Mouse (Mus musculus): ENCODE results near the gene Slc22a14. TPM values are rescaled to one million over a fixed set of nuclear protein-coding genes. Genes with fewer than 3 reads are reported as not detected.

Slc22a14 gene
- total RNA-seq, 2 experiments from 2014 or later: not detected

DNA sequence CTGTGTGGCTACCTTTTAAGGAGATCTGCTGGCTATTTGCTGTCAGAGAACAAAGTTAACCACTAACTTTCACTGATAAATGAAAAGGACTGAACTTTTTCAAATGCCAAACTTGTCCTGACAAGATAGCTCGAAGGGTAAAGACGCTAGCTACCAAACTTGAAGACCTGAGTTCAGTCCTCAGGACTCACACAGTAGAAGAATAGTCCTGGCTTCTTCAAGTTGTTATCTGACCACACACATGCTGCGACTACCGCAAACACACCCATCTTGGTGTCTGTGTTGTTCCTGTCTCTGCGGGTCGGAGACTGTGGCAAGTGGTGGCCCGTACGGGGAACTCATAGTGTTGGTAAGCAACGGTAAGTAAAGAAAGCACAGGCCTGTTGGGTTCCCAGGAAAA, 161.7 kb downstream of the Slc22a14 start:
- no peak for DNase-seq

- no peak for DNase-seq
Observed at GRCm38 (mm10) chr9:119201653-119202052, 163.7 kb downstream of the Slc22a14 start.

- DNase-seq: no peak
Observed at GRCm38 (mm10) chr9:119199151-119199861, 166.0 kb downstream of the Slc22a14 start.

DNA sequence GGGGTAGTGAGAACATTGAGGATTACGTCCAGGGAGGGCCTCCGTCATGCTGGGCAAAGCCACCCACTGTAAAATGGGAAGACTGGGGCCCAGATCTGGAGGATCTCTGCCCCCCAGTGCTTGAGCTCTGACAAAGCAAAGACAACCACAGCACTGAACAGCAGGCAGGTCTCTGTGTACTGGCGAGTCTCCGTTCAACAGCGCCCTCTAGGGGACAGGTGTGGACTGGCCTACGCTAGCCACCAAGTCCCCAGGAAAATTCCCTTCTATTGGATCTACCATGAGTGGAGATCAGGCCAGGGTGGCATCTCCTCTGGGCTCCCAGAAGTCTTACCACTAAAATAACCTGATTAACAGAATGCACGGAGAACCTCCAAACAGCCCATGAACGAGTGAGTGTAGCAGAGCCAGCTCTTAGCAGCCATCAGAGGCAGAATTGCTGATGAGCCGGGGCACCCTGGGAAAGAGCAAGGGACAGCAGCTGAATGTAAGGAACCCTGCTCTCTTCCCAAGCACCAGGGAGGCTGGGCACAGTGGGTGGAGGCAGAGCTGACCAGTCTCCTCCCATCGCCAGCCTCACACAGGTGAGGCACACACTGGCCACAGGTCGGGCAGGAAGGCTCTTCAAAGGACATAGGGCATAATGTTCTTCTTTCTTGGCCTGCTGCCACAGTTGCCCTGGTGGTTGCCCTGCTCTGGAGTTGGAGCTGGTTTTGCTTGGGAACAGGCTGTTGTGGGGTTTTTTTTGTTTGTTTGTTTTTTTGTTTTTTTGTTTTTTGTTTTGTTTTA, 173.0 kb downstream of the Slc22a14 start:
- DNase-seq: no peak

DNA sequence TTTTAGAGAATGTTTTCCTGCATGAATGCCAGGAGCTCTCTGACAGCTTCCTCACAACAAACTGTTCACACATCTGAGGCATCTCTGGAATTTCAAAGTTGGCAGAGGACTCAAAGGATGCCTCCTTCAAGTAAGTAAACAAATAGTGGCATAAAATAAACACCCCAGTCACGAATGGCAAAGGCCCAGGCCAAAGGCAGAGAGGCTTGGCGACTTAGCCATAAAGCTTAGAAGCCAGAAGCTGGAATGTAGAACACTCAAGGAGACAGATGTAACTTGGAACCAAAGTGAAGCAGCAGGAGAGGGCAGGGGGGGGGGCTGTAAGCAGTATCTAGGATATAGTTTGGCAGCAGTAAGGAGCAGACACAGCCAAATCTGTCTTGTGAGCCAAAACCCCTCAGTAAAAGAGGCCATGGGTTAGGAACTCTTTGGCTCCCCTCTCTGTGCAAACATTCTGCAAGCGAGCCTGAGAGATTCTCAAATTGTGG, 184.1 kb downstream of the Slc22a14 start:
- peak; percentile 19 for DNase-seq

GRCm38 (mm10) chr9:119179292-119179691, 186.1 kb downstream of the Slc22a14 start:
- DNase-seq: no peak

GRCm38 (mm10) chr9:119167608-119168007, 197.7 kb downstream of the Slc22a14 start:
- no peak for DNase-seq

GRCm38 (mm10) chr9:119165548-119165947, 199.8 kb downstream of the Slc22a14 start:
- no peak for DNase-seq

DNA sequence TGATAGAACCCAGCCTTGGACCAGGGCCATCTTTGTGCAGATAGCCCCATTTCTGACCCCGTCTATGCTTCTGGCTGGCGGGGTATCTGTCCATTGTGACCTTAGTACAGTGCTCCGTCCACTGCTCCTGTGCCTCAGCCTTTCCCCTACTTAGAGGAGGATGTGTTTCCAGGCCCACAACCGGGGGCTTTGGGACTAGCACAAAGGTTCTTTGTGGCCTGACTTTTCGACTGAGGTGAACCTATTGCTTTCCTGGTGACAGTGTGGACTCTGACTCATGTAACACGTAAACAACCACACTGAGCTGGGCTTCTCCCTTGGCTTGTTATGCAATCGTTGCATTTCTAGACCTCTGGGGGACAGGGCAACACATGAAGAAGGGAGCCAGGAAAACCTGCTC, 200.6 kb downstream of the Slc22a14 start:
- no peak for DNase-seq

DNA sequence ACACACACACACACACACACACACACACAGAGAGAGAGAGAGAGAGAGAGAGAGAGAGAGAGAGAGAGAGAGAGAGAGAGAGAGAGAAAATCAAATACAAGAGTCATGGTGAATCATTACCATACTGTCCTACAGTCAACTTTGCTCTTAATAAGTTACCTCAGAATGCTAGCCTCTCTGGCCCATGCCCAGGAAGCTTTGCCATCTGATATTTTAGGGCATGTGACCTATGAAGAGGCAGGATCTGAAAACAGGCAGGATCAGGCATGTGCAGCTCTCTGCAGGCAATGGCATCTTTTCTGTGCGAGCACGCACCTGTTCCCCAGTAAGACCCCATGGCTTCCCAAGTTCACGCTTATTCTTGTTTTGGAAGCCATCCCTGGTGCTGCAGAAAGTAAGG, 204.7 kb downstream of the Slc22a14 start:
- no peak for DNase-seq

DNA sequence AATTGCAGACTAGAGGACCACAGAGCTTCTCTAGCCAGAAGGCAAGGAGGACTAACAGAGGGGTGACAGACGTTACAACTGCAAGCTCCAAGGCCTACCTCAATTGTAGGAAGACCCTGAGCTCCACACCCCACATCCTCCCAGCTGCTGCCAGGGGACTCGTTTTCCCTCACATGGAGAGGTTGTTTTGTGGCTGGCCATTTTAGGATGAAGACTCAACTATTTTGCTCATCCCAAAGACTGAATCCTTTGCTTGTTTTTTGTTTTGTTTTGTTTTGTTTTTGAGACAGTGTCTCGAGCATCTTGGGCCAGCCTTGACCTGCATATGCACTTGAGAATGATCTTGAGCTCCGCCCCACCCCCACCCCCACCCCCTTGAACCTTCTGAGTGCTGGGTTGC, 206.5 kb downstream of the Slc22a14 start, which contains the start of gene Gm47289:
Gene Gm47289, plus strand, starts transcription at position 301 of the 400 bp plus-strand sequence.
- no peak for DNase-seq

GRCm38 (mm10) chr9:119156278-119157201, 208.8 kb downstream of the Slc22a14 start, which contains the start of gene Acaa1b:
Gene Acaa1b (minus strand): TSS chr9:119157093.
- peak; percentile 86 for DNase-seq

GRCm38 (mm10) chr9:119155826-119156225, 209.5 kb downstream of the Slc22a14 start:
- DNase-seq: peak; percentile 38

DNA sequence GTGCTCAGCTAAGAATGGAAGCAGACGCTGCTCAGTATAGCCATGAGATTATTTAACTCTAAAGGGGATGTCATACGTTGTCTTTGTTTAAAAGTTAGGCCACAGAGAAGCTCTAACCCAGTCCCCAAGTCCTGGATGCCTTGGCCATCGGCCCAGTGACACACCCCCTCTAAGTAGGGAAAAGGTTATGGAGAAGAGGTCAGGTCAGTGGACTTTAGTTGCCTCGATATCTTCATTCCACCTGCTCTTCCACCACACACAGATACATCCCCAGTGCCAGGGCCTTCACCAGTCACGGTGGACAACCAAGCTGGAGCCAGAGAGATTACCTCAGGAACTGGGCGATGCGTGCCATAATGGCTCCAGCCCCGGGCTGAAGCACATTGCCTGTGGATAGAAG, 209.9 kb downstream of the Slc22a14 start:
- no peak for DNase-seq

DNA sequence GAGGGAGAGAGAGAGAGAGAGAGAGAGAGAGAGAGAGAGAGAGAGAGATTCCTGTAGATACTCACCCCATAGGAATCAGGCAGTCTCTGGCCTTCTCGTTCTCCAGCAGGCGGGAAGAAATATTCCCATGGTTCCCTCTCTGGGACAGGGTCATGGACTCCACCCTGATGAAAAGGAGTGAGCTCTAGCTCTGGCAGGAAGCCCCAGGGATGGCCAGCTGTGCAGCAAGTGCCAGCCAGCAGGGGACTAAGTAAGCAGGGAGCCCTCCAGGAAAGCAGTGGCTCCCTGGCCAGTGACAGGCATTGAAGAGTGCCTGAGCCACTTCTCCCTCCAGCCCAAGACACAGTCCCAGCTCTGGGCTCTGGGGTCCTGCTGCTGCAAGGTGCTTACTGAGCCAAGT, 213.6 kb downstream of the Slc22a14 start:
- no peak for DNase-seq

DNA sequence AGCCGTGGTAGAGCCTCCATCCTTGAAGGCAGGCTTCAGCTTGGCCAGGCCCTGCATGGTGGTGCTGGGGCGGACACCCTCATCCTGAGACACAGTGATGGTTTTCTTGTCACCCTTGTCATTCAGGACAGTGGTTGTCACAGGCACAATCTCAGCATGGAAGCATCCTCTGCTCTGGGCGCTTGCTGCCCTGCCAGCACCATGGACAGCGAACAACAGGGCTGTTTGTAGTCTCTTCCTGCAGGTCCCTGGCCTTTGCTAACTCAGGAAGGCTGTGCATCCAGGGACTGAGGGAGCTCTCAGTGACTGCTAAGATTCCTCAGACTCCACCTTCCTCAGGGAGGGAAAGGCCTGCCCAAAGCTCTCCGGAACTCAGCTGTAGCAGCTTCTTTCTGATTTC, 215.8 kb downstream of the Slc22a14 start:
- DNase-seq: peak; percentile 70

DNA sequence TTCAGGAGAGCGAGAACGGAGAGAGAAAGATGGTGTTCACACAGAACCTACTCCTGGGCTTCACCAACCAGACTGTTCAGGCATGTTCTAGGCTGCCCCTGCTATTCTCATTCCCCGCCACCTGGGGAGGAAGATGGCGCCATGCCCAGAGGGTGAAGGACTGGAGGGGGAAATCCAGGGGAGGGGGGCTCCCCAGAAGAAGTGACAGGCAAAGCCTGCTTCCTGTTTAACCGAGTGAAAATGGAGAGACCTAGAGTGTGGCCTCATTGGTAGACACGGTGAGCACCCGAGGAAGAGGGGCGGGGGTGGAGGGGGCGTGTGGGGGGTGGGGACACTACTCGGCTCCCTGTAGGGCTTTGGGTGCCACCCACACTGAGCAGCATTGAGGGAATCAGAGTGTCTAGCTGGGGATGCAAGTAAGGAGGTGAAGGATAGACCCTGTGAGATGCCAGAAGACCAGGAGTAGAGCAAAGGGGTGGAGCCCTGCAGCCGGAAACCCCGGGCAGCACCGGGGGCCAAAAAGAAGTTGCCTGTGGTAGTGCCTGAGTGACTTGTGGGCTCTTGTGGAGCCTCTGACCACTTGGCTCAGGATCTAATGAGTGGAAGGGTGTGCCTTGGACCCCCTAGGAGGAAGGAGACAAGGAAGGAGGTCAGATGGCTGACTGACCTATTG, 219.1 kb downstream of the Slc22a14 start:
- DNase-seq: no peak

GRCm38 (mm10) chr9:119145638-119146037, 219.7 kb downstream of the Slc22a14 start:
- no peak for DNase-seq

- DNase-seq: no peak
Observed at GRCm38 (mm10) chr9:119145137-119145536, 220.2 kb downstream of the Slc22a14 start.

- no peak for DNase-seq
Observed at GRCm38 (mm10) chr9:119144696-119145095, 220.7 kb downstream of the Slc22a14 start.

GRCm38 (mm10) chr9:119143372-119143771, 222.0 kb downstream of the Slc22a14 start:
- DNase-seq: no peak

GRCm38 (mm10) chr9:119142066-119142465, 223.3 kb downstream of the Slc22a14 start:
- DNase-seq: no peak

All from gastrocnemius, postnatal 10 days (tissue).